ENCODE assay signal across 10 mouse cellular contexts in genomic region chr2:145612937-145613336, GRCm38 (mm10).
DNase-seq lines count a peak whose midpoint lies in the region; ATAC-seq and TF ChIP-seq lines count a peak whose summit lies in the region.
"Had no signal": no experiment of that assay in that cellular context is flagged by ENCODE, and none has a peak within 500 bp of the region (broad histone marks: within the 10 kb centered on the region; RNA-seq: fewer than 3 reads in every experiment).

No protein-coding gene starts in this region.

- ATAC-seq in heart, postnatal 0 days (ENCODE audit: insufficient read depth, low read depth): no peak
- ATAC-seq in heart, embryonic 11.5 days (replicated peaks; ENCODE audit: insufficient number of reproducible peaks, low FRiP score, low TSS enrichment): no peak

- no peak overlapping the region for H3K4me3 ChIP-seq in heart, postnatal 0 days (ENCODE audit: low read depth, low read length)
- H3K4me3 ChIP-seq in heart, embryonic 11.5 days (ENCODE audit: low read depth, low read length): no peak overlapping the region
- H3K4me3 ChIP-seq in cortical plate, adult 2 months (ENCODE audit: insufficient read depth, low read length): no peak overlapping the region
- H3K4me3 ChIP-seq: forebrain, embryonic 12.5 days had no signal

- H3K9ac ChIP-seq in heart, postnatal 0 days (replicated peaks; ENCODE audit: low read depth, low read length): no peak overlapping the region
- no peak overlapping the region for H3K9ac ChIP-seq in heart, embryonic 11.5 days (ENCODE audit: low read depth, low read length)
- H3K9ac ChIP-seq: forebrain, embryonic 12.5 days had no signal

- no peak for TF ChIP-seq EP300 in heart, postnatal 0 days (IDR thresholded peaks at IDR 0.05; ENCODE audit: low read depth)

- 0 out of 2 replicates have a peak, but pooled peaks have one; percentile 23 for TF ChIP-seq CTCF in heart, postnatal 0 days (IDR thresholded peaks at IDR 0.05; ENCODE audit: low read depth)
- peak; percentile 27; the same call in 1 of the 2 replicates for TF ChIP-seq CTCF in cortical plate, adult 2 months (IDR thresholded peaks at IDR 0.05; ENCODE audit: extremely low read depth, insufficient read depth, low read length)

- no peaks in the 10 kb centered on the region for H3K27me3 ChIP-seq in heart, postnatal 0 days (ENCODE audit: control insufficient read depth, insufficient read depth, low read length)
- no peaks in the 10 kb centered on the region for H3K27me3 ChIP-seq in heart, embryonic 11.5 days (ENCODE audit: control insufficient read depth, insufficient read depth, low read length)
- H3K27me3 ChIP-seq: forebrain, embryonic 12.5 days had no signal

- H3K27ac ChIP-seq in heart, postnatal 0 days (ENCODE audit: low read depth): no peak overlapping the region
- no peak overlapping the region for H3K27ac ChIP-seq in heart, embryonic 11.5 days (ENCODE audit: low read depth, low read length)
- no peak overlapping the region for H3K27ac ChIP-seq in cortical plate, adult 2 months (ENCODE audit: insufficient read depth, low read length)
- H3K27ac ChIP-seq: forebrain, embryonic 12.5 days had no signal

- no peak for TF ChIP-seq POLR2A in cortical plate, adult 2 months (IDR thresholded peaks at IDR 0.05; ENCODE audit: extremely low read depth, insufficient read depth, low read length)

- H3K36me3 ChIP-seq in heart, postnatal 0 days (replicated peaks; ENCODE audit: control insufficient read depth, insufficient read depth, low read length): no peaks in the 10 kb centered on the region
- H3K36me3 ChIP-seq in heart, embryonic 11.5 days (ENCODE audit: control insufficient read depth, insufficient read depth, low read length): no peaks in the 10 kb centered on the region
- H3K36me3 ChIP-seq: forebrain, embryonic 12.5 days had no signal

- H3K9me3 ChIP-seq in heart, postnatal 0 days (replicated peaks; ENCODE audit: control insufficient read depth, low read length): no peaks in the 10 kb centered on the region
- no peaks in the 10 kb centered on the region for H3K9me3 ChIP-seq in heart, embryonic 11.5 days (replicated peaks; ENCODE audit: control insufficient read depth, low read length)
- H3K9me3 ChIP-seq: forebrain, embryonic 12.5 days had no signal

- no peak overlapping the region for H3K4me2 ChIP-seq in heart, postnatal 0 days (ENCODE audit: low read depth, low read length)
- no peak overlapping the region for H3K4me2 ChIP-seq in heart, embryonic 11.5 days
- H3K4me2 ChIP-seq: forebrain, embryonic 12.5 days had no signal

- H3K4me1 ChIP-seq in heart, postnatal 0 days (ENCODE audit: control insufficient read depth, insufficient read depth): no peaks in the 10 kb centered on the region
- H3K4me1 ChIP-seq in heart, embryonic 11.5 days (ENCODE audit: control insufficient read depth, insufficient read depth, low read length): peaks cover 3% of the 10 kb centered on the region; the same call in 1 of the 2 replicates
- no peaks in the 10 kb centered on the region for H3K4me1 ChIP-seq in cortical plate, adult 2 months (ENCODE audit: control insufficient read depth, insufficient read depth, low read length)
- H3K4me1 ChIP-seq: forebrain, embryonic 12.5 days had no signal

- WGBS in heart, postnatal 0 days: 63% methylated on average over 8 of the region's 8 CpGs
- WGBS in heart, embryonic 11.5 days (ENCODE audit: insufficient replicate concordance): 63% methylated on average over 8 of the region's 8 CpGs

- no peak for DNase-seq in heart, postnatal 0 days (ENCODE audit: low spot score)
- peak; percentile 18 for DNase-seq in right cerebral cortex, postnatal 4 days
- no peak for DNase-seq in right cerebral cortex, postnatal 25 days
- peak; percentile 18 for DNase-seq in testis, postnatal 14 days (ENCODE audit: low spot score)
- DNase-seq in right cerebral cortex, postnatal 14 days: no peak
- DNase-seq in gastrocnemius, postnatal 10 days: no peak
- DNase-seq: cerebellum, adult 9-11 months had no signal

Comparison
In these comparisons a context has a peak if more than half of its experiments do, and no peak if none do; other contexts are left out.
1. DNase-seq: peak in right cerebral cortex, postnatal 4 days (single experiment) and testis, postnatal 14 days (single experiment); none in heart, postnatal 0 days (single experiment), right cerebral cortex, postnatal 25 days (single experiment), right cerebral cortex, postnatal 14 days (single experiment) and gastrocnemius, postnatal 10 days (single experiment).